Mouse (Mus musculus): Measurements from ENCODE around the gene Smco2.

- TF ChIP-seq CTCF (IDR thresholded peaks at IDR 0.05 in 2 of 3, conservative IDR thresholded peaks at IDR 0.05 in 1 of 3; ENCODE audit: control insufficient read depth in 1 of 3, insufficient read depth in 1 of 3, low read depth in 2 of 3, low read length in 3 of 3, poor library complexity in 1 of 3, severe bottlenecking in 1 of 3) (no peak), ZKSCAN1 (IDR thresholded peaks at IDR 0.05; ENCODE audit: low read depth, low read length) (no peak), POLR2A (IDR thresholded peaks at IDR 0.05; ENCODE audit: control insufficient read depth in 1 of 2, insufficient read depth in 1 of 2, low read depth in 1 of 2, low read length in 2 of 2, poor library complexity in 1 of 2) (no peak), ZC3H11A (IDR thresholded peaks at IDR 0.05; ENCODE audit: low read depth, low read length) (no peak), MAZ (IDR thresholded peaks at IDR 0.05; ENCODE audit: low read depth, low read length) (no peak), TAL1 (IDR thresholded peaks at IDR 0.05; ENCODE audit: low read length) (no peak), MAX (IDR thresholded peaks at IDR 0.05; ENCODE audit: low read length) (no peak), JUND (IDR thresholded peaks at IDR 0.05; ENCODE audit: low read depth, low read length) (no peak), EP300 (IDR thresholded peaks at IDR 0.05; ENCODE audit: low read depth in 1 of 2, low read length in 2 of 2) (no peak), RAD21 (IDR thresholded peaks at IDR 0.05; ENCODE audit: low read depth, low read length) (no peak), HCFC1 (IDR thresholded peaks at IDR 0.05; ENCODE audit: low read depth, low read length) (no peak)
Measured at GRCm38 (mm10) chr6:146847402-146847801, 2.5 kb upstream of the Smco2 start.
